Mouse (Mus musculus) lung, postnatal 0 days (tissue): ENCODE results near the gene Pstpip1.

Experiments
- CTCF ChIP-seq: IDR thresholded peaks from 2 replicates; pipeline ENCODE4 v1.5.1; 2016; ENCODE audit warnings: antibody characterized with exemption, mild to moderate bottlenecking
- EP300 ChIP-seq: IDR thresholded peaks from 2 replicates; pipeline ENCODE4 v1.6.1; 2016; ENCODE audit warnings: antibody characterized with exemption, mild to moderate bottlenecking, control low read depth

DNA sequence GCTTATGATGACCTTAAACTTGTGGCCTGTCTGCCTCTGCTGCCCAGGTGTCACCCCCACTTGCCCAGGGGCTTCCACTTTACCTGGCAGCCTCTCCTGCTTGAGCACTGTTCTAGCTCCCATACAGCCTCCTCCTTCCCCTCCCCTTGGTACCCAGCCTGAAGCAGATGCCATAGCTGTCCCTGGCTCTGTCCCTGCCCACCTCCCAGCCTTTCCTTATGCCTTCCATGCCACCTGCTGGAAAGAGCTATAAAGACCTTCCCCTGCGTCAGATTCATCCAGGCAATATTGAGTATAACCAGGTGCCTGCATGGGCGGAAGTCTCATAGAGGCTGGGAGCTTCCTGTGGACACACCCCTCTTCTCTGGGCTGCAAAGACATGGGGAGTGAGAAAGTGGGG, 29.9 kb downstream of the Pstpip1 start:
- TF ChIP-seq CTCF: no peak
- no peak for TF ChIP-seq EP300
